ENCODE assay signal across 8 mouse cellular contexts in the genomic region with DNA sequence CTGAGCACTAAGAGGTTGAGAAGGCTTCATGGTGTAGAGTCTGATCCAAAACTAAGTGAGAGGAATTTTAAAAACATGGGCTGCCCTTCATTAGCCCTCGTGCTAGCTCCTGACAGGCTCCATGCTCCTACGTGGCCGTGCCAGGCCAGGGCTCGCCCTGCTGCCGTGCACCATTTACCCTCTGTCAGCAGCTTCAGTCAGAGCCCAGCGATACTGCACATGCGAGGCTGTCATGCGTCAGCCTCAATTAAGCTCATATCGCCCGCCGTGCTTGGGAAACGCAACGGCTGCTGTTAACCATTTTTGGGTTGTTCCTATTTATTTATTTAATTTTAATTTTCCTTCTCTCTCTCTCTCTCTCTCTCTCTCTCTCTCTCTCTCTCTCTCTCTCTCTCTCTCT.
DNase-seq lines count a peak whose midpoint lies in the region; ATAC-seq and TF ChIP-seq lines count a peak whose summit lies in the region.
"Had no signal": no experiment of that assay in that cellular context is flagged by ENCODE, and none has a peak within 500 bp of the region (broad histone marks: within the 10 kb centered on the region; RNA-seq: fewer than 3 reads in every experiment).

No protein-coding gene starts in this region.

- H3K4me1 ChIP-seq in kidney, embryonic 14.5 days (ENCODE audit: control insufficient read depth, insufficient read depth, low read length) = no peaks in the 10 kb centered on the region
- no peaks in the 10 kb centered on the region for H3K4me1 ChIP-seq in kidney, adult 2 months (ENCODE audit: control insufficient read depth, insufficient read depth, low read length)
- H3K4me1 ChIP-seq in forebrain, embryonic 14.5 days (ENCODE audit: control insufficient read depth, insufficient read depth, low read length) = peaks cover 10% of the 10 kb centered on the region
- H3K4me1 ChIP-seq in midbrain, embryonic 14.5 days (ENCODE audit: control insufficient read depth, insufficient read depth, low read length) = peaks cover 12% of the 10 kb centered on the region; the same call in 1 of the 2 replicates

- H3K27me3 ChIP-seq in kidney, embryonic 14.5 days (ENCODE audit: control insufficient read depth, insufficient read depth, low read length) = no peaks in the 10 kb centered on the region
- H3K27me3 ChIP-seq in kidney, adult 2 months (replicated peaks; ENCODE audit: control insufficient read depth, insufficient read depth, low read length) = no peaks in the 10 kb centered on the region
- no peaks in the 10 kb centered on the region for H3K27me3 ChIP-seq in forebrain, embryonic 14.5 days (replicated peaks; ENCODE audit: control insufficient read depth, insufficient read depth, low read length)
- H3K27me3 ChIP-seq in midbrain, embryonic 14.5 days (ENCODE audit: control insufficient read depth, insufficient read depth, low read length) = no peaks in the 10 kb centered on the region

- no peak for DNase-seq in kidney, adult 2 months
- peak; percentile 41 for DNase-seq in embryo, embryonic 11 days
- peak; percentile 67 for DNase-seq in forebrain, embryonic 14.5 days (ENCODE audit: low spot score)
- peak; percentile 76 for DNase-seq in midbrain, embryonic 14.5 days
- DNase-seq in gastrocnemius, adult 18-20 months (ENCODE audit: low spot score) = no peak
- DNase-seq in adrenal gland, adult (ENCODE audit: inconsistent age in 2 of 2, low spot score in 1 of 2) = no peak

- H3K9me3 ChIP-seq in kidney, embryonic 14.5 days (ENCODE audit: control insufficient read depth, low read length) = no peaks in the 10 kb centered on the region
- H3K9me3 ChIP-seq in forebrain, embryonic 14.5 days (replicated peaks; ENCODE audit: control insufficient read depth, low read length) = no peaks in the 10 kb centered on the region
- no peaks in the 10 kb centered on the region for H3K9me3 ChIP-seq in midbrain, embryonic 14.5 days (ENCODE audit: control insufficient read depth, low read length)

- H3K9ac ChIP-seq in kidney, embryonic 14.5 days (ENCODE audit: low read depth, low read length) = no peak overlapping the region
- no peak overlapping the region for H3K9ac ChIP-seq in forebrain, embryonic 14.5 days (ENCODE audit: low read length)
- H3K9ac ChIP-seq in midbrain, embryonic 14.5 days (replicated peaks; ENCODE audit: low read length) = no peak overlapping the region

- H3K36me3 ChIP-seq in kidney, embryonic 14.5 days (ENCODE audit: control insufficient read depth, insufficient read depth, low read length) = no peaks in the 10 kb centered on the region
- H3K36me3 ChIP-seq in kidney, adult 2 months (ENCODE audit: control insufficient read depth, insufficient read depth, low read length) = no peaks in the 10 kb centered on the region
- no peaks in the 10 kb centered on the region for H3K36me3 ChIP-seq in forebrain, embryonic 14.5 days (ENCODE audit: control insufficient read depth, insufficient read depth, low read length)
- no peaks in the 10 kb centered on the region for H3K36me3 ChIP-seq in midbrain, embryonic 14.5 days (ENCODE audit: control insufficient read depth, insufficient read depth, low read length)

- H3K4me3 ChIP-seq in kidney, embryonic 14.5 days (ENCODE audit: low read length) = no peak overlapping the region
- H3K4me3 ChIP-seq in kidney, adult 2 months (ENCODE audit: insufficient read depth, low read depth, low read length) = no peak overlapping the region
- no peak overlapping the region for H3K4me3 ChIP-seq in forebrain, embryonic 14.5 days (ENCODE audit: low read depth, low read length)
- H3K4me3 ChIP-seq in midbrain, embryonic 14.5 days (replicated peaks; ENCODE audit: low read depth, low read length) = no peak overlapping the region

- TF ChIP-seq CTCF in kidney, adult 2 months (conservative IDR thresholded peaks at IDR 0.05; ENCODE audit: insufficient read depth, insufficient read length, low read depth, low read length) = no peak

- no peak for TF ChIP-seq POLR2A in kidney, adult 2 months (IDR thresholded peaks at IDR 0.05; ENCODE audit: low read depth, low read length)

- WGBS in kidney, embryonic 14.5 days = 47% methylated on average over 13 of the region's 13 CpGs
- WGBS in kidney, adult 2 months = 64% methylated on average over 13 of the region's 13 CpGs
- WGBS in forebrain, embryonic 14.5 days = 23% methylated on average over 13 of the region's 13 CpGs
- WGBS in midbrain, embryonic 14.5 days = 18% methylated on average over 13 of the region's 13 CpGs

- ATAC-seq in kidney, embryonic 14.5 days (ENCODE audit: low FRiP score, low TSS enrichment) = 0 out of 2 replicates have a peak, but pooled peaks have one; percentile 35
- peak; percentile 40; the same call in 1 of the 2 replicates for ATAC-seq in forebrain, embryonic 14.5 days
- ATAC-seq in midbrain, embryonic 14.5 days (ENCODE audit: low FRiP score, low TSS enrichment) = peak; percentile 62; the same call in 1 of the 2 replicates

- no peak overlapping the region for H3K4me2 ChIP-seq in kidney, embryonic 14.5 days (replicated peaks; ENCODE audit: low read depth, low read length)
- H3K4me2 ChIP-seq in forebrain, embryonic 14.5 days (ENCODE audit: low read length) = peak overlapping the region; percentile 23; the same call in 1 of the 2 replicates
- peak overlapping the region; percentile 28; the same call in 1 of the 2 replicates for H3K4me2 ChIP-seq in midbrain, embryonic 14.5 days (ENCODE audit: low read length)
- H3K4me2 ChIP-seq: liver, embryonic 11.5 days had no signal

- H3K27ac ChIP-seq in kidney, embryonic 14.5 days (ENCODE audit: low read depth, low read length) = no peak overlapping the region
- no peak overlapping the region for H3K27ac ChIP-seq in kidney, adult 2 months (ENCODE audit: insufficient read depth, low read depth, low read length)
- H3K27ac ChIP-seq in forebrain, embryonic 14.5 days (ENCODE audit: low read depth, low read length) = no peak overlapping the region
- H3K27ac ChIP-seq in midbrain, embryonic 14.5 days (replicated peaks; ENCODE audit: low read depth, low read length) = no peak overlapping the region

Comparison
In these comparisons a context has a peak if more than half of its experiments do, and no peak if none do; other contexts are left out.
1. DNase-seq: peak in embryo, embryonic 11 days (single experiment), forebrain, embryonic 14.5 days (single experiment) and midbrain, embryonic 14.5 days (single experiment); none in kidney, adult 2 months (single experiment), gastrocnemius, adult 18-20 months (single experiment) and adrenal gland, adult (0 of 2).
2. Peak in every context shown above with its lines, with median percentiles within 50 percentile points of each other: ATAC-seq.